ENCODE assay signal across 13 mouse cellular contexts in genomic region chr7:55891797-55892196, GRCm38 (mm10). TPM values are rescaled to one million over a fixed set of nuclear protein-coding genes. Genes with fewer than 3 reads are reported as not detected.
DNase-seq lines count a peak whose midpoint lies in the region; ATAC-seq lines count a peak whose summit lies in the region.
"Had no signal": no experiment of that assay in that cellular context is flagged by ENCODE, and none has a peak within 500 bp of the region (broad histone marks: within the 10 kb centered on the region; RNA-seq: fewer than 3 reads in every experiment).

No protein-coding gene starts in this region.

- ATAC-seq in limb, embryonic 13.5 days (ENCODE audit: low FRiP score, low read depth): no peak
- ATAC-seq in intestine, embryonic 16.5 days: no peak
- ATAC-seq in neural tube, embryonic 15.5 days (ENCODE audit: low FRiP score): no peak
- ATAC-seq: forebrain, embryonic 16.5 days had no signal

- 87% methylated on average over 11 of the region's 11 CpGs for WGBS in limb, embryonic 13.5 days
- WGBS in limb, embryonic 10.5 days: 91% methylated on average over 11 of the region's 11 CpGs
- 87% methylated on average over 11 of the region's 11 CpGs for WGBS in intestine, embryonic 16.5 days
- 85% methylated on average over 11 of the region's 11 CpGs for WGBS in neural tube, embryonic 15.5 days

- H3K9me3 ChIP-seq in limb, embryonic 13.5 days: no peaks in the 10 kb centered on the region
- no peaks in the 10 kb centered on the region for H3K9me3 ChIP-seq in limb, embryonic 10.5 days (replicated peaks)
- no peaks in the 10 kb centered on the region for H3K9me3 ChIP-seq in intestine, embryonic 16.5 days (ENCODE audit: control insufficient read depth, low read length)
- H3K9me3 ChIP-seq in neural tube, embryonic 15.5 days (replicated peaks): no peaks in the 10 kb centered on the region
- H3K9me3 ChIP-seq: embryonic facial prominence, embryonic 15.5 days had no signal

- peaks cover 74% of the 10 kb centered on the region for H3K36me3 ChIP-seq in limb, embryonic 13.5 days
- peaks cover 89% of the 10 kb centered on the region for H3K36me3 ChIP-seq in limb, embryonic 10.5 days
- peaks cover 14% of the 10 kb centered on the region; the same call in 1 of the 2 replicates for H3K36me3 ChIP-seq in intestine, embryonic 16.5 days (ENCODE audit: control insufficient read depth, insufficient read depth, low read length)
- H3K36me3 ChIP-seq in neural tube, embryonic 15.5 days: peaks cover 56% of the 10 kb centered on the region

- H3K27me3 ChIP-seq in limb, embryonic 13.5 days: no peaks in the 10 kb centered on the region
- no peaks in the 10 kb centered on the region for H3K27me3 ChIP-seq in limb, embryonic 10.5 days (ENCODE audit: low read depth, poor library complexity, severe bottlenecking)
- H3K27me3 ChIP-seq in intestine, embryonic 16.5 days (replicated peaks; ENCODE audit: control insufficient read depth, insufficient read depth, low read length): no peaks in the 10 kb centered on the region
- H3K27me3 ChIP-seq in neural tube, embryonic 15.5 days (replicated peaks): no peaks in the 10 kb centered on the region
- H3K27me3 ChIP-seq: embryonic facial prominence, embryonic 15.5 days had no signal

- DNase-seq in heart, adult 11 months: peak; percentile 91
- no peak for DNase-seq in heart, postnatal 10 days
- no peak for DNase-seq in limb, embryonic 10.5 days (ENCODE audit: low spot score)
- peak; percentile 25 to 26 for DNase-seq in kidney, postnatal 36 days
- DNase-seq in telencephalon, adult 2 months (ENCODE audit: low read depth, low spot score): peak; percentile 22
- DNase-seq: adrenal gland, postnatal 10 days; heart, adult 2 months; heart, postnatal 4 days had no signal

- H3K27ac ChIP-seq in limb, embryonic 13.5 days: no peak overlapping the region
- no peak overlapping the region for H3K27ac ChIP-seq in limb, embryonic 10.5 days
- no peak overlapping the region for H3K27ac ChIP-seq in intestine, embryonic 16.5 days (ENCODE audit: low read length)
- H3K27ac ChIP-seq in neural tube, embryonic 15.5 days (replicated peaks): no peak overlapping the region
- H3K27ac ChIP-seq: embryonic facial prominence, embryonic 15.5 days; heart, adult 2 months had no signal

- H3K4me1 ChIP-seq in limb, embryonic 13.5 days: 0 out of 2 replicates have a peak, but pooled peaks cover 6% of the 10 kb centered on the region
- no peaks in the 10 kb centered on the region for H3K4me1 ChIP-seq in limb, embryonic 10.5 days
- no peaks in the 10 kb centered on the region for H3K4me1 ChIP-seq in intestine, embryonic 16.5 days (ENCODE audit: control insufficient read depth, insufficient read depth, low read length)
- H3K4me1 ChIP-seq in neural tube, embryonic 15.5 days: no peaks in the 10 kb centered on the region
- H3K4me1 ChIP-seq: embryonic facial prominence, embryonic 15.5 days had no signal

- intact Hi-C loops in heart, postnatal 10 days (cut with DNase I): no loop called here

- H3K9ac ChIP-seq in limb, embryonic 13.5 days: 0 out of 2 replicates have a peak overlapping the region, but pooled peaks have one; percentile 4
- no peak overlapping the region for H3K9ac ChIP-seq in intestine, embryonic 16.5 days (ENCODE audit: low read depth, low read length)
- H3K9ac ChIP-seq in neural tube, embryonic 15.5 days (replicated peaks): no peak overlapping the region
- H3K9ac ChIP-seq: embryonic facial prominence, embryonic 15.5 days had no signal

- no peak overlapping the region for H3K4me2 ChIP-seq in limb, embryonic 13.5 days (replicated peaks)
- no peak overlapping the region for H3K4me2 ChIP-seq in intestine, embryonic 16.5 days (ENCODE audit: low read depth, low read length)
- H3K4me2 ChIP-seq in neural tube, embryonic 15.5 days: no peak overlapping the region
- H3K4me2 ChIP-seq: embryonic facial prominence, embryonic 15.5 days had no signal

- no peak overlapping the region for H3K4me3 ChIP-seq in limb, embryonic 13.5 days
- H3K4me3 ChIP-seq in limb, embryonic 10.5 days: no peak overlapping the region
- H3K4me3 ChIP-seq in intestine, embryonic 16.5 days (ENCODE audit: low read length): no peak overlapping the region
- no peak overlapping the region for H3K4me3 ChIP-seq in neural tube, embryonic 15.5 days (replicated peaks)
- H3K4me3 ChIP-seq: embryonic facial prominence, embryonic 15.5 days; heart, adult 2 months had no signal

RNA-seq across cellular contexts. Expression of gene Cyfip1, which starts 50.3 kb away (rescaled TPM):
- total RNA-seq in heart, postnatal 10 days (2021): 10 to 100 TPM; 57.4 to 60.7 TPM
- polyA plus RNA-seq in limb, embryonic 13.5 days (2015; fragmentation: Nextera tagmentation; extraction: Ambion mirVana): 118 and 127 TPM in 2 replicates
- 98.2 and 117 TPM in 2 replicates for polyA plus RNA-seq in limb, embryonic 10.5 days (2016; fragmentation: Nextera tagmentation; extraction: Ambion mirVana)
- 89.3 and 93.9 TPM in 2 replicates for polyA plus RNA-seq in intestine, embryonic 16.5 days (2015; fragmentation: Nextera tagmentation; extraction: Ambion mirVana)
- polyA plus RNA-seq in neural tube, embryonic 15.5 days (2015; fragmentation: Nextera tagmentation; extraction: Ambion mirVana): 39.0 and 51.2 TPM in 2 replicates

Comparison
In these comparisons a context has a peak if more than half of its experiments do, and no peak if none do; other contexts are left out.
1. DNase-seq: peak in heart, adult 11 months (single experiment), kidney, postnatal 36 days (2 of 2) and telencephalon, adult 2 months (single experiment); none in heart, postnatal 10 days (0 of 2) and limb, embryonic 10.5 days (single experiment).